Mouse (Mus musculus): ENCODE results near the gene Hmgcs2. TPM values are rescaled to one million over a fixed set of nuclear protein-coding genes. Genes with fewer than 3 reads are reported as not detected.

Hmgcs2 gene
- polyA plus RNA-seq, 1 experiment from 2014 or later: 16.8 TPM

- Histone ChIP-seq H3K9ac (ENCODE audit: low read depth, low read length) (no peak overlapping the region), H3K4me2 (ENCODE audit: low read length) (no peak overlapping the region), H3K27ac (ENCODE audit: low read length) (no peak overlapping the region), H3K4me3 (ENCODE audit: low read depth, low read length) (no peak overlapping the region), H3K4me1 (ENCODE audit: control insufficient read depth, insufficient read depth, low read length) (no peaks in the 10 kb centered on the region), H3K9me3 (replicated peaks; ENCODE audit: control insufficient read depth, low read length, poor library complexity, severe bottlenecking) (no peaks in the 10 kb centered on the region), H3K27me3 (ENCODE audit: control insufficient read depth, insufficient read depth, low read depth, low read length) (no peaks in the 10 kb centered on the region), H3K36me3 (ENCODE audit: control insufficient read depth, insufficient read depth, low read length) (no peaks in the 10 kb centered on the region)
- WGBS: 56% methylated on average over 6 of the region's 6 CpGs
- peak; percentile 55 for ATAC-seq
Observed at GRCm38 (mm10) chr3:98356026-98356365, 75.8 kb downstream of the Hmgcs2 start.

- no peaks in the 10 kb centered on the region for H3K4me1 ChIP-seq (ENCODE audit: control insufficient read depth, insufficient read depth, low read length)
- no peak for ATAC-seq
- no peaks in the 10 kb centered on the region for H3K9me3 ChIP-seq (replicated peaks; ENCODE audit: control insufficient read depth, low read length, poor library complexity, severe bottlenecking)
- H3K27ac ChIP-seq (ENCODE audit: low read length): no peak overlapping the region
- H3K36me3 ChIP-seq (ENCODE audit: control insufficient read depth, insufficient read depth, low read length): no peaks in the 10 kb centered on the region
- H3K4me3 ChIP-seq (ENCODE audit: low read depth, low read length): no peak overlapping the region
- no peak overlapping the region for H3K9ac ChIP-seq (ENCODE audit: low read depth, low read length)
- H3K4me2 ChIP-seq (ENCODE audit: low read length): no peak overlapping the region
- H3K27me3 ChIP-seq (ENCODE audit: control insufficient read depth, insufficient read depth, low read depth, low read length): no peaks in the 10 kb centered on the region
- WGBS: 70% methylated on average over 3 of the region's 3 CpGs
Observed at GRCm38 (mm10) chr3:98356632-98357370, 76.6 kb downstream of the Hmgcs2 start.

Other genes starting within 250 kb of the Hmgcs2 start
- not detected in 2 replicates for gene Adam30, start 119.8 kb upstream of the Hmgcs2 start, polyA plus RNA-seq (2015; fragmentation: Nextera tagmentation; extraction: Ambion mirVana)
- gene Reg4, start 58.3 kb upstream of the Hmgcs2 start, polyA plus RNA-seq (2015; fragmentation: Nextera tagmentation; extraction: Ambion mirVana): not detected in 2 replicates
- 105 and 137 TPM in 2 replicates for gene Phgdh, start 59.6 kb downstream of the Hmgcs2 start, polyA plus RNA-seq (2015; fragmentation: Nextera tagmentation; extraction: Ambion mirVana)
- 17.7 and 18.2 TPM in 2 replicates for gene Zfp697, start 102.0 kb downstream of the Hmgcs2 start, polyA plus RNA-seq (2015; fragmentation: Nextera tagmentation; extraction: Ambion mirVana)
- 0.12 TPM in 1 of 2 replicates, not detected in the other for gene Gm4450, start 176.7 kb downstream of the Hmgcs2 start, polyA plus RNA-seq (2015; fragmentation: Nextera tagmentation; extraction: Ambion mirVana)
- not detected in 2 replicates for gene Hsd3b4, start 230.1 kb downstream of the Hmgcs2 start, polyA plus RNA-seq (2015; fragmentation: Nextera tagmentation; extraction: Ambion mirVana)